Mouse (Mus musculus) testis, adult 2 months (tissue): ENCODE measurements around the gene Rtn1. TPM values are rescaled to one million over a fixed set of nuclear protein-coding genes. Genes with fewer than 3 reads are reported as not detected.

Source experiments
- H3K27ac ChIP-seq: fragments of 200-500 bp; 2 replicates; pipeline ENCODE4 v1.5.1; 2012; ENCODE audit warnings: low read depth, low read length; ENCODE audit not compliant: control insufficient read depth, insufficient read depth
- H3K27me3 ChIP-seq: fragments of 200-500 bp; 2 replicates; pipeline ENCODE4 v1.6.1; 2012; ENCODE audit warnings: mild to moderate bottlenecking, low read length, moderate library complexity; ENCODE audit not compliant: control insufficient read depth, insufficient read depth
- H3K36me3 ChIP-seq: fragments of 200-500 bp; 2 replicates; pipeline ENCODE4 v1.6.1; 2012; ENCODE audit warnings: mild to moderate bottlenecking, low read length; ENCODE audit not compliant: control insufficient read depth, insufficient read depth
- H3K4me1 ChIP-seq: fragments of 200-500 bp; 2 replicates; pipeline ENCODE4 v1.6.1; 2012; ENCODE audit warnings: low read length; ENCODE audit not compliant: control insufficient read depth, insufficient read depth
- H3K4me3 ChIP-seq: fragments of 200-500 bp; 2 replicates; pipeline ENCODE4 v1.5.1; 2012; ENCODE audit warnings: low read depth, mild to moderate bottlenecking, low read length, moderate library complexity, mixed read lengths; ENCODE audit not compliant: control insufficient read depth
- CTCF ChIP-seq: fragments of 200-500 bp; IDR thresholded peaks from 2 replicates; pipeline ENCODE4 v1.5.1; 2012; ENCODE audit warnings: low read depth, mild to moderate bottlenecking, inconsistent platforms, low read length, moderate library complexity; ENCODE audit not compliant: control insufficient read depth, insufficient read depth, insufficient replicate concordance
- POLR2A ChIP-seq: fragments of 200-500 bp; IDR thresholded peaks from 2 replicates; pipeline ENCODE4 v1.6.1; 2012; ENCODE audit warnings: low read depth, mild to moderate bottlenecking, inconsistent platforms, low read length, moderate library complexity; ENCODE audit not compliant: control insufficient read depth
- polyA plus RNA-seq: library from polyadenylated mRNA; depleted of rRNA; stranded (reverse); fragments of >200 nt; gene quantifications from 2 replicates; pipeline ENCODE4 v1.2.3, GENCODE M21; 2012

The Rtn1 gene
- polyA plus RNA-seq, 1 experiment = 30.8 TPM

DNA sequence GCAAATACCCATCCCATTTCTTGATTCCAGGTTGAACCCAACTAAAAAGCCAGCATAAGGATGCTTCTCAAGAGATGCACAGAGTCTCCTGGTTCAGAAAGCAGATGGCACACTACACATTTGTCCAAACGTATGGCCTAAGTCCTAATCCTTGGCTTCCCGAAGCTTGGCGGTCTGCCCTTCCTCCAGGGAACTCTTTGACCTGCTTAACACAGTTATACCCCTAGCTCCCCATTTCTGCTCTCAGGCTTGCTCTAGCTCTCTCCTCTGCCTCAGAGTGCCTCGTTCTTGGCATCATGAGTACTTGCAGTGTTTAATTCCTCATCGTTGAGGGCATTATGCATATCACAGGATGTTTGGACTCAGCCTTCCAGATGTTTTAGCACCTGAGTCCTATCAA lies 38.8 kb downstream of the Rtn1 start:
- Histone ChIP-seq H3K36me3 (no peaks in the 10 kb centered on the region; the same call in 1 of the 2 replicates), H3K27ac (no peak overlapping the region), H3K27me3 (no peaks in the 10 kb centered on the region), H3K4me3 (no peak overlapping the region), H3K4me1 (no peaks in the 10 kb centered on the region)
- TF ChIP-seq POLR2A (no peak), CTCF (no peak)

DNA sequence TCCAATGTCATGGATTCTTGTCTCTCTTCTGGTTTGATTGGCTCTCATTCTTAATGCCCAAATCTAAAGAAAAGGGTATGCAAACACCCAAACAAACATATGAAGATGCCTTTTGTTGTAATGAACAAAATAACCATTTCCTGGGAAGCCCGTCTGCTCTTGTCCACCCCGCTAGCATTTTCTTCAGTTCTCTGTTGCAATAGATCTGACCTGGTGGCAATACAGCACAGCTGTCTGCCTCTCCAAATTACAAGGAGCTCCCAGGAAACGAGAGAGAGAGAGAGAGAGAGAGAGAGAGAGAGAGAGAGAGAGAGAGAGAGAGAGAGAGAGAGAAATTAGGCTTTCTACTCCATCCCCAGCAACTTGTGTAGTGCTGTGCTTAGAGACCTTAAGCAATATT lies 42.1 kb downstream of the Rtn1 start:
- Histone ChIP-seq H3K27ac (no peak overlapping the region), H3K4me3 (no peak overlapping the region), H3K27me3 (no peaks in the 10 kb centered on the region), H3K36me3 (no peaks in the 10 kb centered on the region; the same call in 1 of the 2 replicates), H3K4me1 (no peaks in the 10 kb centered on the region)
- TF ChIP-seq CTCF = no peak

DNA sequence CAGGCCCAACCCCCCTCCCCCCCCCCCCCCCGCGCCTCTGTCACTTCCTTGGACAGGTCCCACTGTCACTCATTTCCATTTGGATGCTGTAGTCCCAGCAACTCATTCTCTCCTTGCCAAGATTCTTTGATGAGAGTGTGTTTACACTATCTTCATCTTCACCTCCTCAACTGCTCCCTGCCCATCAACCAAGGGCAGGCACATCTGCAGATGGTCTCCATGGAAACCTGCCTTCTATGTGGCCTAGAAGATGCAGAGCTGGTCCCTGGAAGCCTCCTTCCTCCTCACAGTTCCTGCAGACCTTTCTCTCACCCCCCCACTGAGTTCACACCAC lies 42.8 kb downstream of the Rtn1 start:
- H3K36me3 ChIP-seq = no peaks in the 10 kb centered on the region; the same call in 1 of the 2 replicates
- H3K4me3 ChIP-seq = no peak overlapping the region
- H3K27me3 ChIP-seq = no peaks in the 10 kb centered on the region
- no peak overlapping the region for H3K27ac ChIP-seq
- no peak for TF ChIP-seq CTCF
- no peak for TF ChIP-seq POLR2A
- H3K4me1 ChIP-seq = no peaks in the 10 kb centered on the region

DNA sequence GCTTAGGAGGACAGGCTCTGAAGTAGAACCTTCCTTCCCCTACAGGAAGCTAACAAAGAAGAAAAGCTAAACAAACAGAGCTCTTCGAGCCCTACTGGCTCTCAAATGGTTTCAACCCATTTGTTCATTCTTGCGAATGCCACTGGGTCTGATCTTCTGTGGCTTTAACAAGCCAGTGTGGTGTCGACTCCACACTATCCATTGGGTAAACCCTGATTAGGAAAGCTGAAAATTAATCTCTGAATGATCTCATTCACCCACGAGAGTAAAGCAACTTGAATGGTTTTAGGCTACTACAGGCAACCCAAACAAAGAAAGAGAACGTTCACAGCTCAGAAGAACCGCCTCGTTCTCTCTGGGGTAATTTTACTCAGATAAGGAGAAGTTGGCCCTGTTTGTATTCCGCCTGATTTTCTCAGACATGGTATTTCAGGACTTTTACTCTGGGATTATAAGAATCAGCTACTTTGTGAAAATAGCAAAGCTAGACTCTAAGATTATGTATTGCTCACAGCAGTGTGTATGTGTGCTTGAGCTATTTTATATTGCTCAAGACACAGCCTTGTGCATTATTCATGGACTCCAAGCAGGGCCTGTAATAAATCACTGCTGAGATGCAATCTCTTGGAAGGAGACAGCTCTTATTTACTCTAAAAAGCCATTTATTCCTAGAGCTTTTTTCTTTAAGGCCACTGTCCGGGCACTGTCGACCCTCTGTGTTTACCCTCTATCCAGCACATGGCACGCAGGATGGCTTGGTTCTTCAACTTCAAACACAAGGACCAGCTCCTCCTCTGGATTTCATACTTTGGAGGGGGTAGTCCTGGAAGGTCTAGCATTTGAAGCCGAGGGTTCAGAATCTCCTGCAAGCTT lies 43.4 kb downstream of the Rtn1 start:
- Histone ChIP-seq H3K27ac (no peak overlapping the region), H3K4me3 (no peak overlapping the region), H3K27me3 (no peaks in the 10 kb centered on the region), H3K4me1 (no peaks in the 10 kb centered on the region), H3K36me3 (no peaks in the 10 kb centered on the region)
- TF ChIP-seq POLR2A = no peak

DNA sequence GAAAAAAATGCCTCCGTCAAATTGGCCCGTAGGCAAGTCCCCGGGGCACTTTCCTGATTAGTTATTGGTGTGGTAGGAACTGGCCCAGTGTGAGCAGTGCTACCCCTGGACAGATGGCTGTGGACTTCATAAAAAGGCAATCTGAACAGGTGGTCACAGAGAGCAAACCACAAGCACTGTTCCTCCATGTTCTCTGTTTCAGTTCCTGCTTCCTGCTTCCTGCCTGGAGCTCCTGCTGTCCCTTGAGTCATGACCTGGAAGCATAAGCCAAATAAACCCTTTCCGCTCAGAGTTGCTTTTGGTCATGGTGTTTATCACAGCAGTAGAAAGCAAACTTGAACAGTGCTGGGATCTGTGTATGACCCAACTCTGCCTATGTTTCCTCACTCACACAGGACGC lies 44.3 kb downstream of the Rtn1 start:
- no peak overlapping the region for H3K4me3 ChIP-seq
- H3K4me1 ChIP-seq = no peaks in the 10 kb centered on the region
- no peak overlapping the region for H3K27ac ChIP-seq
- TF ChIP-seq POLR2A (no peak), CTCF (no peak)
- H3K27me3 ChIP-seq = no peaks in the 10 kb centered on the region
- no peaks in the 10 kb centered on the region for H3K36me3 ChIP-seq

DNA sequence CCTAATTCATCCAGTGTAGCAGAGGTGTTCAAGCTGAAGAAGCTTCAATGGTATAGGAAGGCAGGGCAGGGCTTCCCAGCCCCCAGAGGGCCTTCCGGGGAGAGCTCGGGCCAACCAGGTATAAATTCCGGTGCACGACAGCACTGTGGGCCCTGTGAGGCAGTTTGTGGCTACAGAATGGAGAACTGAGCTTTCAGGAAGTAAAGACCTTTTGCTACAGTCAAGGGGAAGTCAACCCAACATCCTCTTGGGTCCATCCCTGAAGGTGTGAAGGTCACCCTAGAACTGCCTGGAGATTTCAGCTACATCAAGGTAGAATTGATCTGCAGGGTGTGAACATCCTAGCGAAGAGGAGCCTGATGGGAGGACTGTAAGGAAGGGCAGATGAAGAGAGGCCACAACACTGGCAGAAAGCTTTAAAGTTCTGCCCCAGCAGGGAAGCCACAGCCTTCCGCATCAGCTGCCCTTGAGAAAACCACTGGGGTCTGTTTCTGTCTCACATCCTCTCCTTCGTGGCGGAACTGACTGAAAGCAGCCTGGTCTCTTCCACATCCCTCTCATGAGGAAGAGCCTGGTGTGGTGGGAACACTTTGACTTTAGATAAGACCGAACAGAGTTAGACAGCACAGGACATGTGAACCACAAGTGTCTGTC lies 47.0 kb downstream of the Rtn1 start:
- Histone ChIP-seq H3K4me1 (no peaks in the 10 kb centered on the region), H3K27ac (no peak overlapping the region), H3K36me3 (no peaks in the 10 kb centered on the region), H3K27me3 (no peaks in the 10 kb centered on the region), H3K4me3 (no peak overlapping the region)
- TF ChIP-seq CTCF = no peak
- TF ChIP-seq POLR2A = no peak

DNA sequence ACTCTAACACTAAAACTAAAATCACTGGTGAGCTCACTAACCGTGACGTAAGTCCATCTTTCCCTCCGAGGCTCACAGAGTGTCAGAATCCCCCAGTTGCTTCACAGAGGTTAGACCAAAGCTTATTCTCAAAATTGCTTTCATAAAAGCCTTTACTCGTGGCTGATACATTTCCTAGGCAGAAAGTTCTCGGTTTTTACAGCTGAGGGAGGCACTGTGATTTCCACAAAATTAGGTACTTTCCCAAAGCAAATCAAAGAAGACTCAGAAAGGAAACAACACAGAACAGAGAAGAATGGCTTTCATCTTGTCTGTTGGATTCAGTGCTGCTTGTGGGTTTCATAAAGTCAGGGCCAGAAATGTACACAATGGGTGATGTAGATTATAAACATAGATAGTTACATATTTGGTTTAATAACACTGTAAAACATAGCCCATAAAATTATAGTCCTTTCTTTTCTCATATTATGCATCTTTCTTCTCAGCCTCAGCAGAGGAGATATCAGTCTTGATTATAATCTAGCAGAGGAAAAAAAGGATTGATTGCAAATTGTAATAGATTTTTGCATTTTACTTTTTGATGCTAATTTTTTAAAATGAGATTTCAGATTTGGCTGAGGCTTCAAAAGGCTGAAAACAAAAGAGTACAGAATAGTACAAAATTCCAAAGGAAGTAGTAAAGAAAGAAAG lies 47.8 kb downstream of the Rtn1 start:
- Histone ChIP-seq H3K27me3 (no peaks in the 10 kb centered on the region), H3K4me3 (no peak overlapping the region), H3K36me3 (no peaks in the 10 kb centered on the region), H3K27ac (no peak overlapping the region), H3K4me1 (no peaks in the 10 kb centered on the region)
- TF ChIP-seq POLR2A (no peak), CTCF (no peak)
